Mouse (Mus musculus): ENCODE results near the gene Nrxn1. TPM values are rescaled to one million over a fixed set of nuclear protein-coding genes. Genes with fewer than 3 reads are reported as not detected.

Gene Nrxn1
- polyA plus RNA-seq, 1 experiment from 2014 or later: 0.36 TPM

DNA sequence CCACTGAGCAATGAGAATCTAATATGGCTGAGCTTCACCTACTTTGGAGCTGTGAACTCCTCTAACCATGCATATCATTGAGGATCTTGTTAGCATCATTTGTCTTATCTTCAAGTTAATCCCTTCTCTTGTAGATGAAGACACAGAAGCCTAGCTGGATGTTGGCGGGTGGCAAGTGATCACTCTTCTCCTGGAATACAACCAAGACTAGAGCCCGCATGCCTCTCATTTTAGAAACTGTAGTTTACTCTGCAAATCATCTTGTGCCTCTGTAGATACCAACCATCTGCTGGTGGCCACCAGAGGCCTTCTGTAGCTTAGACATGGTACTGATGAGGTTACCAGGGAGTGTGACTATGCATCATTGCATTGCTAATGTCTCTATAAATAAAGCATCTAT is 280.4 kb downstream of the Nrxn1 start:
- no peak for DNase-seq (ENCODE audit: low spot score)

DNA sequence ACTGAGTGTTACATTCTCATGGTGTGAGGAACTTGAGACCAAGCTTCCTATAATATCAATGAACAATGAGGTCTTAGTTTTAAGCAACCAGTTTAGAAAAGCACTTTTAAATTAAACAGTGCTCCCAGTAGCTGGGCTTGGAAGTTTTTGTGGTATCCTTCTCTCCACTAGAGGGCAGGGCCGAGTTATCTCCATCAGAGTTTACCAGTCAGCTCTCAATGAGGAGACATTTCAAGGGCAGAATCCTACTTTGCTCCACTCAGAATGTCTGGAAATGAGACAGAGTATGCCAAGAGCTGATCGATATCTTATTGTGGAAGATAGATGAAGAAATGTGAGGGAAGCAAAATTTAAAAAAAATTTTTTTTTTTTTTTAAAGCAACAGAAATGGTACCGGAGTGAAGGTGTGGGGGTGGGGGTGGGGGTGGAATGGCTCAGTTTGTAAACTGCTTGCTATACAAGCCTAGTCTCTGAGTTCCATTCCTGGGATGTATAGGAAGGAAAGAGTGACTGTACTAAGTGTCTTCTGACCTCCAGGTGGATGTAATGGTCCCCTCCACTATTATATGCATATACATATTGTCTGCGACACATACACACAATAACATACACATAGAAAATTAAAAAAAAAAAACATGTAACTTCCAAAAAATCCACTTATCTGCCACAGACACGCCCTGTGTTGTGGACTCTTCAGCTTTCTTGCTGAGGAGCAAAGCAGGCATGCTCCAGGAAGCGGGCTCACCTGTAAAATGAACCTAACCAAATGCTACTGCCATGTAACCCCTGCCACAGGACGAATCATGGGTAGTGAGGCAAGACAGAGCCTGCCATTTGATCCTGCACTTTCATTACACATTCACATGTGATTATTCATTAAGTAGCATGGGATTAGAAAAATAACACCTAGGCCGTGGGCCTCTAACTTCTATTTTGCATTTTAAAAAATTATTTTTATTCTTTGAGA is 283.4 kb downstream of the Nrxn1 start:
- peak; percentile 21 for DNase-seq (ENCODE audit: low spot score)

DNA sequence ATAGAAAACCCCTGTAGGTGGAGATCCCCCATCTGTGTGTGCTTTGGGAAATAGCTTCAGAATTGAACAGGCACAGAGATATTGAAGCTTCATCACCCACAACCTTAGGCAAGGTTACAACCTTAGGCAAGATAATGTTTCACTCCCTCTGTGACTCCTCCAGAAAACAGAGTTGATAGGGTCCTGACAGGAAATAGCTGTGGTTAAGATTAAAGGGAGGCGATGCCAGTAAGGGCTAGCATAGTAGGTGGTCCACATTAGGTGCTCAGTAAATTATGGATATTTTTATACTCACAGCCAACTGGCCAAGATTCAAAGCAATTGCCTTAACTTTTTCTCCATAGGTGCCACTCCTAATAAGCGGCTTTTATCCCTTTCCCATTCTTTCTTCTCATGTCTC is 284.6 kb downstream of the Nrxn1 start:
- no peak for DNase-seq (ENCODE audit: low spot score)

DNA sequence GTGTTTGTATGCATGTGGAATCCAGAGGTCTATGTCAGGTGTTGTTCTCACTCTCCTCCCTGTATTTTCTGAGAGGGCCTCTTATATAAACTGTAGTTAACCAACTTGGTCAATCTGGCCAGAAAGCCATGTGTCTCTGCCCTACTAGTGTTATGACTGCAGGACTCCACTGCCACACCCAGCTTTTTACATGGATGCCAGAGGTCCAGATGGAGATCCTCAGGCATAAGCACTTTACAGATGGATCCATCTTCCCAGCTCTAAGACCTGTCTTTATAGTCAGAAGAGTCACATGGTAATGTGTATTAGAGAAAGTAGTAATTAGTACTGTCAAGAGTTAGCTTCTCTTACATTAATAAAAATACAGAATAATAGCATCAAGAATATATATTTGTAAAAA is 285.7 kb downstream of the Nrxn1 start:
- DNase-seq (ENCODE audit: low spot score): no peak

DNA sequence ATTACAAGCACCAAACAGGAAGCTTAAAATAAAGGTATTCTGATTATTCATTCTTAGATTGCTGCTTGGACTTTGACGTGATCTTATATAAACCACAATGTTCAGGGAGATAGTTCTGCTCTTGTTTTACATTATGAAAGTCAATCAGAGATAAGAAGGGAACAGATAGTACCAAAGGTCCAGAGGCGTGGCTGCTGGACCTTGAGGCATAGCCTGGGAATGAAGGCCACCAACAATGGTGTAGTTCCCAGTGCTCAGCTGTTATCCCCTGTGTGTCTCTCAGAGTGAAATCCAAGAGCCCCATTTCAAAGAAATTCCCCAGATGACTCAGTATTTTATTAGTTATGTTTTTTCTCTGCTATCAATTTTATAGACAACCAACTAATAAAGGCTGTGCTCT is 294.2 kb downstream of the Nrxn1 start:
- no peak for DNase-seq (ENCODE audit: low spot score)

DNA sequence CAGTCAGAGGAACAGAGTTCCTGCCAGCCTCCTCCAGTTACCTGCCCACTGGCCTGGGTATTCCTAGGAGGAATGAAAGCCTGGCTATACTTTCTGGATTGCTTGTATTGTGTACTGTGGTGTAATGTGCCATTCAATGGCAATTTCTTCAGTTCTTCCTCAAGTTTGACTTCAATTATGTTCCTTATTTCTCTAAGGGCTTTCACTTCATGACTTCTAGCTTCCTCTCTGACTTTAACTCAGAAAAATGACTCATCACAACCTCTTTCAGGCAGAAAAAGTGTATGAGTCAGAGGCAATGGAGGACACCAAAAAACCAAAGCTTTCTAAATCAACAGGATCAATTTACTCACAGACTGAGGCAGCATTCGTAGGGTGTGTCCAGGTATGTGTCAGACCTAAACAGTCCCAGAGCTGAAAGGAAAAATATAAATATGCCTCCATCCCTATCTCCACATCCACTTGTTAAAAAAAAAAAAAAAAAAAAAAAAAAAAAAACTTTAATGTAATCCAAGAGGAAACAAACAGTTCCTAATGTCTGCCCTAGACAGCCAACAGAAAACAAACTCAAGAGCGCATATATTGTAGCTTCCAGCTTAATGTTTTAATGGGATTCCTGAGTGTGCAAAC is 295.1 kb downstream of the Nrxn1 start:
- no peak for DNase-seq (ENCODE audit: low spot score)

DNA sequence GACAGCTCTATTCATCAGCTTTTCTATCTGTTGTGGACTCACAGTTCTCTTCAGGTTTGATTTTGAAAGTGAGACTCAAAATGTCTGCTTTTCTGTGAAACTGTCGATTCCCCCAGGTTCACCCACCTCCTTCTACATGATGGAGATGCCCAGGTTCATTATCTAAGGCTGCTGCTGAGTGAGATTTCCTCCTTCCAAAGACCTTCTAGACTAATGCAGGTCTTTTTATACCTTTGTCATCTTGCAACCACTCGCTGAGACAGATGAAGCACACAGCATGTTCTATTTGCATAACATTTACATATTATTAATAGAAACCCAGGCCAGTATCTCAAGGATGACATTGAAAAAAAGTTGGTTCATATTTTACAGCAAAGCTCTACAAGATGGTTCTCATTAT is 295.9 kb downstream of the Nrxn1 start:
- DNase-seq (ENCODE audit: low spot score): no peak

DNA sequence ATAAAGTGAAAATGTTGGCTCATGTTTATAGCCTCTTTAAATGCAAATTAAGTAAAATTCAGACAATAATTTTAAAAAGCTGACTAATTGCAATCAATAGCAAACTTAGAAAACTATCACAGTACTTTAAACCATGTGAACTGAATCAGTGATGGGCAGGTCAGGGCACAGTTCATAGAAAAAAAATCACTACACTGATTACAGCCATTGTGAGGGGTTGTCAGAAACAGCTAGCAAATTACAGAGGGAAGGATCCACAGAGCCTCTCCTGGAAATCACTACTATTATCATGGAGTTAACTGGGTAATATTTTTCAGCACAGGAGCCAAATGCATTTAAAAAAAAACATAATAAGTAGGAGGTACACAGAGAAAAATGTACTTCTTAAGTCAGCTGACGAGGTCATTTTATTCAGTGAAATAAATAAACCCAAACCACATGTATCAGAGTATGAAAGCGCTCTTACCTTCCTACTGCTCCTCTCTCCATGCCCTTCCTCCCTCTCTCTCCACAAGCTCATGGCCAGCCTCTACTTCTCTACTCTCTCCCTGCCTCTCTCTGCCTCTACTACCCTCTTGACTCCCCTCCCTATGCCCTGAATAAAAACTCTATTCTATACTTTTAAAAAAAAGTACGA is 304.3 kb downstream of the Nrxn1 start:
- no peak for DNase-seq (ENCODE audit: low spot score)

DNA sequence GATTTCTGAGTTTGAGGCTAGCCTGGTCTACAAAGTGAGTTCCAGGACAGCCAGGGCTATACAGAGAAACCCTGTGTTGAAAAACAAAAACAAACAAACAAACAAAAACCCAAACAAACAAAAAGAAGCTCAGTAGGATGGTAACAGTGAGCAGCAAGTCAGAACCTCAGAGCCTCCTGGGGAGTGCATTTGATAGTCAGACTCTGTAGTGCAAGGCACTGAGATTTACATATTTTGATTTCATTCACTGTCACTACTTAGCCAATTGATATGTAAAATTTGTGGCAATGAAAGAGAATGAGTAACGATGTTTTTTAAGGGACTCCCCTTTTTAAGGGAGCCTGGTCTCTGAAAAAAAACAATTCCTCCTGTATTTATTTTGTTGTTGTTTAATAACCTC is 304.8 kb downstream of the Nrxn1 start:
- no peak for DNase-seq (ENCODE audit: low spot score)

DNA sequence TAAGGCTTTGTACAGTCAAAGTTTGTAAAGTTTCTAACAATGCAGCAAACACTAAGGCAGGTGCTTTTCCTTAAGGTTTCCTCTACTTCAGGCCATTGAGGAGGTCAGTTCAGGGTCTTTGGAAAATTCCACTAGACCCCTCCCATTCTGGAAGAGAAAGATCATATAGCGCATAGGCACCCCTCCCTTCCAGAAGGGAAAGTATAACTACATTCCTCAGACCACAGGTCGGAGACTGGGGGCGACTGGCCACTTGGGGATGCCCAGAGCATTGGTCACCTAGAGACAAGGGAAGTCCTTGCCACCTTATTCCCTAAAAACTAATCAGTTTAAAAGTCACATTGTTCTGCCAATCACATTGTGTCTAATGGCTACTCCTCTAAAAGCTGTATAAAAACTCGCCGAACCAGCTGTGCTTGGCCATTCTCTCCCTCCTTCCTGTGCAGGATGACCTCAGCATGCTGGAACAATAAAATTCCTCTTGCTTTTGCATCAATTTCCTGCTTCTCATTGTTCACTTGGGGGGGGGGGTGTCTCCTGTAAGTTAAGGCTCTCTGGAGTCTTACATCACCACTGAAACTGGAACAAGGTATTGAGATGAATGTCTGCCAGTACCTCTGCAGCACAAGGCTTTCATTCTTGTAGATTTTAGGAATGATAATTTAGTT is 305.6 kb downstream of the Nrxn1 start:
- DNase-seq (ENCODE audit: low spot score): no peak

DNA sequence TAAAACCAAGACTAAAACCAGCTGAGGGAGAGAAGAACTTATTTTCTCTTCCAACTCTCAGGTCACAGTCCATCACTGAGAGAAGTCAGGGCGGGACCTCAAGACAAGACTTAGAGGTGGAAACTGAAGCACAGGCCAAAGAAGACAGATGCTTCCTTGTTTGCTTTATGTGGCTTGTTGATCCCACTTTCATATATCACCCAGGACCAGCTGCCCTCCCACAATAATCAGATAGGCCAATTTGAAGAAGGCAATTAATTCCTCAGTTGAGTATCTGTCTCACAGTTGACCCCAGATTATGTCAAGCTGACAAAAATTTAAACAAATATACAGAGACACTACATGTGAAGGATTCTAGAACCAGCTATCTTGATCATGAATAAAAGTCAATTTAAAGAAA is 312.4 kb downstream of the Nrxn1 start:
- DNase-seq (ENCODE audit: low spot score): no peak

DNA sequence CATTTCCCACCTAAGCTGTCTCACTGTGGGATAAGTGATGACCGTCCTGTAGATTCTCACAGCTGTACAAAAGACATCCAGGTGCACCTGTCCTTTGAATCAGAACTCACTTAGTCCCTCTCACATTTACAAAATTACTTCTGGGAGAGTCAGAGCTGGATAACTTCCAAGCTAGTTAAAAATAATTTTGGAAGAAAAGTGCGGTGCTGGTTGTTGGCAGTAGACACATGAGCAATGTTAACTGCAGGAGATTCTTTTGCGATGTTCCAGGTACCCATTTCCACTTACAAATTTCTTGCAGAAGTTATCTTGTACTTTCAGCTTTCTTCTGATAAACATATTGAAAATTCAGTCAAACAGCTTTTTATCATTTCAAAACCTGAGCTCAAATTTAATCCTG is 317.5 kb downstream of the Nrxn1 start:
- DNase-seq (ENCODE audit: low spot score): no peak

DNA sequence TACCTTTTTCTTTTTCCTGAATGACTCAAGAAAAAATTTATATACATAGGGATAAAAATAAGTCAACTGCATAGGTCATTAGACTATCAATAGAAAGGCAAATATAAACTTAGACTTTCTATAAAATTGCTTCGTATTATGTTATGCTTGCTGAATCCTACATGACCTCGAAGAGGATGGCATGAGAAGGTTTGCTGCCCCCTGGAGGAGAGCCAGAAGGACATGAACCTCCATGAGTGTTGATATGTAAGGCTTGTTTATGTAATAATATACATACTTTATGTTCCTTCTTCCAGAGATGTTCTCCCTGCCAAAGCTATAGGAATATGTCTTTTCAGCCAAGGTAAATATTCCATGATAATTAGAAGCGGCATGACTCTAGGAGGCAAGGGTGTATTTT is 319.6 kb downstream of the Nrxn1 start:
- no peak for DNase-seq (ENCODE audit: low spot score)

DNA sequence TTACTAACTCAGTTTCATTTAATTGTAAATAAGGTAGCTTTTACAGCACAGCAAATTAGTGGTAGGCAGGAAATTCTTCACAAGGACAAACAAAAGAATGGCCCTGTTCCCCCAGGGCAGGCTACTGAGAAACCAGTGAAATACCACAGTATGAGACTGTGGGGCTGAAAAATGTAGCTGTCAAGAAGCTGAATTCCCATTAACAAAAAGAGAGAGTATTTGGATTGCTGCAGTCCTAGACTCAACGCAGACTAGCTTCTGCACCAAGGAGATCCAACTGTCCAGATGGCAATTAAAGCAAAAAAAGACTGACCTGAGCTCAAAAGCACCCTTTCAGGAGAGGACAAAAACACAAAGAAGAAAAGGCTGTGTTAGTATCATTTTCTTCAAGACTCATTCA is 324.7 kb downstream of the Nrxn1 start:
- no peak for DNase-seq (ENCODE audit: low spot score)

DNA sequence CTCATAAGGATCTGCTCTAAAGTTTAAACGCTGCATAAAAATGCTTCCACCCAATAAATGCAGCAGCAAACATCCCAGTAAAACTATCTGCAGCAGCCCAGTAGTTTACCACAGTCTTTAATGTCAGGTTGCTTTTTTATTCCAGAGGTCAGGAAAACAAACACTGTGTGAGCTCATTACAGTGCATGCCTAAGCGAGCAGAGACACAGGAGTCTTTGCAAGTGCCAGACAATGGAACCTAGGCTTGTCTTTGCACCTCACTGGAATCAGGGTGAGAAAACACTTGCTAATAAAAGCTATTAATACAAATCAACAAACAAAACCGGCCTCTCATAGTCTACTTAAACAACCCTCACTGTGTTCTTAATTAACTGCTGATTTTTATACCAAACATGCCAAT is 365.7 kb downstream of the Nrxn1 start:
- no peak for DNase-seq (ENCODE audit: low spot score)

DNA sequence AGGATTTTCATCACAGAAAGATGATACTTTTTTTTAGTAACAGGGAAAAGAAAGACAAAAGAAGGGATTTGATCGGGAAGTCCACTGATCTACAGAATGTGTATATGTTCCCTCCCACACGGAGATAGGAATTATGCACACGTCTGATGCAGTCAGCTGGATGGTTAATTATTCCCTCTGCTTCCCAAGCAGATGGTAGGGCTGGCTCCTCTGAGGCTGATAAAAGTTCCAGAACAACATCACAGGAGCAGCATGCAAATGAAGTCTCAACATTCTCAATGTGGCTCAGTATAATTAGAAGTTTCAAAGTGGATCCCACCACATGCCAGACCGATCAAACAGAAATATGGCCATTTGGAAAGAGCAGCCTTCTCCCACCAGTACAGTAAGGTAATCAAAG is 388.1 kb downstream of the Nrxn1 start:
- no peak for DNase-seq (ENCODE audit: low spot score)

DNA sequence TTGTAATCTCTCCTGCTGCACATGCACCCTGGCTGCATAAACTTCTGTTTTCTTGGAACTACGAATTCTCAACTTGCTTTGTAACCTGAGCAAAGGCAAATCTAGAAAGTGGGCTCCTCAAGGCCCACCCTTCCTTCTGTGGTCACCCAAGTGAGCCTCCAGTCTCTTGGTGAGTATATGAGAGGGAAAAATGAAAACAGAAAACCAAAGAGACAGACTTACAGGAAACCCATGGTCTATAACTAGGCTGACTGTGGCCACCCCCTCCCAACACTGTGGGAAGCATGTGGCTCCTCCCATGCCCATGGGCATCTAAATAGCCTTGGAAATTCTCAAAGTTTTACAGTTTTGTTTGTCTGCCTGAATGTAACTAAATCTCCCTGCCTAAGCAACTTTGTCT is 390.2 kb downstream of the Nrxn1 start:
- no peak for DNase-seq (ENCODE audit: low spot score)

DNA sequence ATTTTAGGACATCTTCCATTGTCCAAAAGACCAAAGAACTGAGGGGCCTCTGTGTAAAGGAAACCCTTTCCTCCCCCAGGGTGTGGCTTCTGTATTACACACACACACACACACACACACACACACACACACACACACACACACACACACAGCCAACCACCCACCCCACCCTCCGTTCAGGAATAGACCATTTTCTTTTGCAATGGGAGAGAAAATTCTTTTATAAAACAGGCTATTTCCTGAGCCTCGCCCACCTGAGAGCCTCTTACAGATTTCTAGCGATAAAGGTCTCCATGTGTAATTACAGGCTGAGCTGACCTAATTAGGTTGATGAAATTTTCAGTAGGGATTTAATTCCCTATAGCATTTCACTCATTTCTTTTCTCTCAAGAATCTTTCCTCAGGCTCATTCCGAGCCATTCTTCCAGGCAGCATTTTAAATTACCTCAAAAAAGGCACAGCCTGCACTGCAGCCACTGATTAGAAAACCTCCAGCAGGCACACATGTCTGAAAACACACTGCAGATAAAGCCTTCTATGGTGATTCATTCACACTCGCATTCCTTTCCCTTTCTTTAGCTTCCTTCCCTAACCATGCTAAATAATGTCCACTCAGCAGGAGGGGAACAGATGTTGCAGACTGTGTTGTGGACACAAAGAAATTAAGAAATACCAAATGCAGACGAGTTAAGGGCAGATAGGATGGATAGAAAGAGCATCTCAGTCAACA is 396.6 kb downstream of the Nrxn1 start:
- no peak for DNase-seq (ENCODE audit: low spot score)

DNA sequence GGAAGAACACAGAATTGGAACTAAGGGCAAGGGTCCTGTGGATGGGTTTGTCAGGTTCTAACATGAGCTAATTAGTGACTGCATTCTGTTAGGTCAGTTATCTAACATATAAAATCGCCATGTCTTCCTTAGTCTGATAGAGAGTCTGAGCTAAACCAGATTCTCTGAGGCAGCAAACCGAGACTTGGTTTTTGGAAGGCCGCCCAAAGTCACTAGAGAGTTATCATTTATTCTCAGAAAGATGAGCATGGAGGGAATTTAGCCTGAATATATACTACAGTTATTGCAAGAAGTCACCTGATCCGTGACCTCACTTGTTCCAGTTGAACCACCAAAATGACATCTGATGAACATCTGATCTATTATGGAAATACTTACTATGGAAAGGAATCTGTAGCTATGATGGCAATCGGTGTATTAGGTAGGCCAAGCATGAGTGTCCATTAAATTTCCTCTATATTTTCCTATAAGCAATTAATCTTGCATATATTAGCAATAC is 397.7 kb downstream of the Nrxn1 start:
- no peak for DNase-seq (ENCODE audit: low spot score)

DNA sequence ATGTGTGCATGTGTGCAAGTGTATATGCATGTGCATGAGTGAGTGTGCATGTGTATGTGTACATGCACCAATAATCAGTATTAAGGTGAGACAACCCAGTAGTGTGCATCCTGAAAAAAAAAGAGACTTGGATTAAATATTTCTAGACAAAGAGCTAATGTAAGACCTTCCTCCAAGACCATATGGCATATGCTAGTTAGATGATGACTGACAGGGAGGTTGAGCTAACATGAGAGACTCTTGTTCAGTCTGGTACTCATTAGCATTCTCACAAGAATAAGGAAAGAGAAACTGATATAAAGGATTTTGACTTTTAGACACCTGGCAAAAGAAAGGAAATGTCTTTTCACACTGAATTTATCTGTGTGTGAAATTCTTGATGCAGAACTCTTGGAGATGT is 408.7 kb downstream of the Nrxn1 start:
- no peak for DNase-seq (ENCODE audit: low spot score)

DNA sequence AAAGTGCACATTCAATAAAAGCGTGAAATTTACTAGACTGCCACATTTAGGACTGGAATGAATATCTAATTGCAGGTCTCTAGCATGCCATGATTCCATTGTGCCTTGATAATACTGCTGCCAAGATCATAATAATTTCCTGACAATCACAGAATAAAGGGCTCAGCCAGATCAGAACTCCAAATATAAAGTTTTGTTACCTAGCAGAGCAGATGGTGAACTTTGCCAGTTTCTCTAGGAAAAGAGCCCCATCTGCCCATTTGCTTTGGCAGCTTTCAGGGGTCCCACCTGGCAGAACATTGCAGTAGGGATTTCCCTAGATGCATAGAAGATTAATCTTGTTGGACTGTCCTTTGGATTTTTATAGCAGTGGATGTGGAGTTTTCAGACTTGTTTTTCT is 411.9 kb downstream of the Nrxn1 start:
- no peak for DNase-seq (ENCODE audit: low spot score)
